Mouse (Mus musculus) liver, postnatal 0 days (tissue): Measurements from ENCODE around the gene Rims4.

Experiments
- CTCF ChIP-seq: sonication (generic); IDR thresholded peaks from 2 replicates; pipeline ENCODE4 v1.5.1; 2016; ENCODE audit warnings: antibody characterized with exemption, low read depth
- EP300 ChIP-seq: IDR thresholded peaks from 2 replicates; pipeline ENCODE4 v1.6.1; 2016; ENCODE audit warnings: antibody characterized with exemption, low read depth, mild to moderate bottlenecking

GRCm38 (mm10) chr2:163925044-163925443 is 6.6 kb upstream of the Rims4 start:
- TF ChIP-seq CTCF = no peak
- no peak for TF ChIP-seq EP300
